Mouse (Mus musculus): ENCODE measurements at regions not wholly inside any gene's neighbourhood (a gene's known extent, or its start where the extent isn't known, plus 50 kb on each side); places are given as distances from the start of the nearest gene placed in this dataset.
A peak's percentile ranks its signal among the peaks of the same experiment; 100 is the strongest.

GRCm38 (mm10) chr9:84936291-84937055 lies 376.1 kb upstream of the Gm11114 start:
- no peak for DNase-seq

DNA sequence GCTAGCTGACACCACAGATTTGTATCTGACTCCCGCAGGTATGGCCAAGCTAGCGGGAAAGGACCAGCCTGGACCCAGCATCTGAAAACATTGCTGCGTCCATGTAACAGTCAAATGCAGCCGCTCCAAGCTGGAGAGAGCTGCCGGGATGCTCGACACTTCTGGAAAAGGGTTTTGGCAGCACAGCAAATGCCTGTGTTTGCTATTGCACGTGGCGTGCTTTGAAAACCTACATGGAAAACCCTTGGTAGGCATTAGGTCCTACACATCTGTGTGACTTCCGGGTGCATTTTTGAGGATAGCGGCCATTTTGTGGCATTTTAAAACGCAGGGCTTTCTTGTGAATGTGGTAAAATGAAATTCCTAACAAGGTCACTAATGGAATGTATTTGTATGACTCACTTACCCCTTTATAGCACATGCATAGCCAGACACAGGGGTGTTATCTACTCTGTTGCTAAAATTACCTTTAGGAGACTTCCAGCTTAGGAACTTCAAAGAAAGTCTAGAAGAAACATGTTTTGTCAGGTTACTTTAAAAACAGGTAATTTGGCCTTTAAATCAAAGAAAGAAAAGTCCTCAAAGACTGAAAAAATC lies 345.9 kb upstream of the Gm11114 start:
- no peak for DNase-seq

GRCm38 (mm10) chr9:84969975-84970608 lies 342.5 kb upstream of the Gm11114 start:
- DNase-seq = no peak

DNA sequence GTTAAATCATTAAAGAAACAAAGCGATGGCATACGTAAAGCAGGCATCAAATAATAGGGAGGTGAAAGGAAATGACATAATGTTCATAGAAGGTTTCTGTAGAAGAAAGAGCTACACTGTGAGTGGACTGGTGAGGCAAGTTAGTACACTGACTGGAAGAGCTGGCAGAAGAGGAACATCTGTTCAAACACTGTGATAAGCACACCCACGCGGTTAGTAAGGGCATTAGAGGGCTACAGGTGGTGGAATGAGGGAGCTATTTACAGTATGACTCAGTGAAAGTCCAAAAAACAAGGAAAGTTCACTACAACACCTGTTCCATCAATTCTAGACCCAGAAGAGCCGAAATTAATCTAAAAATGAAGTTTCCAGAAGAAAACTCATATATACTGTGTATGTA lies 335.1 kb upstream of the Gm11114 start:
- DNase-seq = no peak

GRCm38 (mm10) chr9:85003414-85003813 lies 309.2 kb upstream of the Gm11114 start:
- no peak for DNase-seq

- no peak for DNase-seq
Observed at GRCm38 (mm10) chr9:85011361-85011760, 301.2 kb upstream of the Gm11114 start.

DNA sequence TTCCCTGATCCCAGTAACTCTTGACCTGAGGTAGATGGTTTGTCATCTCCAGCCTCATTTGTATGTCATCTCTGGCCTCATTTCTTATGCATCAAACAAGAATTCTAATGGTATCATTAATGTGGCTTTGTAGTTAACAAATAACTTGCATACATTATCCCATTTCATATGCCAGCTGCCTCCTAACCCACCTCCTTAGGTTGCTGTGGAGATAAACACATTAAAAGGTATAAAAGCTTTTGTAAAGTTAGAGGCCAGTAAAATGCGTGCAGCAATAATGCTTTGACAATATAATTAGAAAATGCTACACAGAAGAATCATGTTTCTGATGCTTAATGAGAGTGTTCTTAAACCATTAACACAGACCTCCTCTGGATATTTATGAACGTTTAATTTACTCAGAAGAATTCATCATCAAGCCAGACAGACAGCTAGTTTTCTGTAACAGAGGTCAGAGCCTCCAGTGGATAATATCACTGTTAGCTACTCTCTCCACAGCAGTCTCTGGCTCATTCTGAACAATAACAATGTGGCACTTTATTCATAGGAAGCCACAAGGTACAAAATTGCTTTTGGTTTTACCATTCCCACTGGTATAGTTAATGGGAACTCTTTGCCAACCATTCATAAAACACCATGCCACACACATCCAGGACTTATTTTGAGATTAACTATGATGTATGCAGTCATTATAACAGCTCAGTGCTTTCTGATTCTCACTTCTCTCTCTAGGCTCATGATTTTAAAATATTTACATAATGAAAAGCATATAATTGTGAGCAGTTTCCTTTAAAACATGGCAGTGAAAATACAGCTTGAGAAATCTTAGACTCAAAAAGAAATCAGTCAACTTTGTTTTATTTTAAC lies 264.2 kb upstream of the Gm11114 start:
- no peak for DNase-seq

GRCm38 (mm10) chr9:85052526-85052925 lies 260.0 kb upstream of the Gm11114 start:
- no peak for DNase-seq

DNA sequence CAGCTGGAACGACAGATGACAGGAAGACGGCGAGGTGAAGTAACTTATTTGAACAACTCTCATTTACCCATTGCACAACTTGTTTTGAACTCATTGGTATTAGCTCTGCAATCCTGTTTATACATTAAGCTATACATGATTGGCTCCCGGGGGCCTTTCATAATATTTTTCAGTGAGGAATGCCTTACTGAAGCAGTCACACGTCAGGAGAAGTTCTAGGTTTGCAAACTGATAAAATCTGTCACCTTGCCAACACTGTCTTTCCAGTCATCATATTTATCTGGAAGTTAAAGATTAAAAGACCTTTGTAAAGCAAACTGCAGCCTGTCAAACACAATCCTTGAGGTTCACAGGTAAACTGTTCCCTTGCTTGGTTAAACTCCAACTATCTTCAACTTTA lies 232.6 kb upstream of the Gm11114 start:
- DNase-seq = no peak

DNA sequence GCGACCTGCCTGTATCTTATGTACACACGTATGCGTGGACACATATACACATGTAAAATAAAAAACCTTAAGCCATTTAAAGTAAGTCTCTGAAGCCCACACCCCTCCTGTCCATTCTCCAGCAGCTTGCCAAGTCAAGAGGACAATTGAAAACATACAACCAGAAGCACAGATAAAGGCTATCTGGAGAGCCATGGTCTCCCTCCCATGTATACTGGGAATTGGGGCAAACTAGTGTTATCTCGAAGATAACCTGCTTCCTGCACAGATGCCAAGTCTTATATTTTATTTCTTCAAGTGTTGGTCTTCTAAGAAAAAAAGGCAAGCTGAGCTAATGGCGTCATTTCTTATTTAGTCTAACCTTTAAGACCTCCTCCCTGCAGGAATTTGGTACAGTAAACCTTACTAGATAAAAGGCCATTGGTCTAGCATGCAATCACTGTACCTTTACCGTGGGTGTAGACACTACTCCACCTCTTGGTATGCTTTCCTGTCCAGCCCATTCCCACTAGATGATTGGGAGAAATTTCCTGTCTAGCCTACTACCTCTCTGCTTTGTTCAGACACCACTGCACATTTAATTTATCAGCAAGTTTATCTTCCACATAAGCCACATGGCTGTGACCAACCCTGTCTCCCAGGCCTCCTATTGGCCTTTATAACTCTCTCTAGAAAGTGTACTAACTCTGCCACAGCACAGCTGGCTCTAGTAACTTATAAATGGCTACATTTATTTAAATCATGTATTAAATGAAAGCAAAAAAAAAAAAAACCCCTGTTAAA lies 223.8 kb upstream of the Gm11114 start:
- no peak for DNase-seq

- no peak for DNase-seq
Observed at GRCm38 (mm10) chr9:85090297-85090696, 222.3 kb upstream of the Gm11114 start.

- no peak for DNase-seq
Observed at GRCm38 (mm10) chr9:85095234-85095633, 217.3 kb upstream of the Gm11114 start.

DNA sequence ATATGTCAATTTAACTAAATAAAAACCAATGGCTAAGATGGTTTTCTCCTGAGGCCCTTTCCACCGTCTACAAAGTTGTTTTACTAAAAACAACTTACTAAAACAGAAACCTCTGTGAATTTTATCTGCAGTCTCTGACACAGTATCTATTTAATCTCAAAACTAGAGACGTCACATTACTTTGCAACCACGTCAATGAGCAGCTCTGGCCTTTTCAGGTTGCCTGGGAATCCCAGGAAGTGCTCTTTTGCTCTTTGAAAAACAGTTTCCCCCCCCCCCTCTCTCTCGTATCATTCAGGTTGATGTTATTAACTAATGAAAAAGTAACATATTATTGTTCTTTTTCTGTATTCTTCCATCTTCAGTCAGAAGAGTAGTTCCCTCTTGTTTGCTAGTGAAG lies 216.1 kb upstream of the Gm11114 start:
- DNase-seq = no peak

DNA sequence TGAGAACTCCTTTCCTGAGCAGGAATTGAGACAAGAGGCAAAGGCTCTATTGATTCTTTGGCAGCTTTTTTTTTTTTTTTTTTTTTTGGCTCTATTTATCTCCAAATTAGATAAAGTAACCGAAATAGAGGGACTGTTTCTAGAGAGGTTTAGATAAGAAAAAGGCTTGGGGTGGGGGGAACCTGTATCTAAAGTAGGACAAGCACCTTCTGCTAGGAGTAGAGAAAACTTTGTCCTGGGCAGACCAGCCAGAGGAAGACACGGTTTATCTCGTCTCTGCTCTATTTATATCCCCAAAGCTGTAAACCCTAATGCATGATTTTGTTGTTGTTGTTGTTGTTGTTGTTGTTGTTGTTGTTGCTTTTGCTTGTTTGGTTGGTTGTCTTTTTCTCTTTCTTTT lies 199.6 kb upstream of the Gm11114 start:
- no peak for DNase-seq

- DNase-seq = peak; percentile 7
Observed at GRCm38 (mm10) chr9:85114234-85114633, 198.3 kb upstream of the Gm11114 start.

- DNase-seq = no peak
Observed at GRCm38 (mm10) chr9:85120061-85120460, 192.5 kb upstream of the Gm11114 start.

GRCm38 (mm10) chr9:85121059-85121458 lies 191.5 kb upstream of the Gm11114 start:
- DNase-seq = peak; percentile 12

DNA sequence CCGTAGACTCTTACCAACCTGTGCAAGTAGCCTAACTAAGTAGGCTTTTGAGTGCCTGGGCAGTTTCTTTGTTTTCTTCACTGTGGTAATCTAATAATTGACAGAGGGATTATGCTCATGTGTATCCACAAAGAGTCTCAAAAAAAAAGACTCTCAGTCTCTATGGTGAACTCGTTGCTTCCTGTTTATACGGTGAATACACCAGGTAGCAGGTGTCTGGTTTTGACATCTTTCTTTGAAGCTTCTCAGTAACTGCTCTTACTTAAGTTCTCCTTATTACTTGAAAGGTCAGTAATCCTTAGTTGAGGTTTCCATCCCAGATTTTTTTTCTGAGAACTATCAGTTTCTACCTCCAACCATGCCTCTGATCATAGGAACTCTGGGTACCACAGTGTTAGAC lies 188.9 kb upstream of the Gm11114 start:
- DNase-seq = no peak

GRCm38 (mm10) chr9:85125775-85126174 lies 186.8 kb upstream of the Gm11114 start:
- peak; percentile 24 for DNase-seq

DNA sequence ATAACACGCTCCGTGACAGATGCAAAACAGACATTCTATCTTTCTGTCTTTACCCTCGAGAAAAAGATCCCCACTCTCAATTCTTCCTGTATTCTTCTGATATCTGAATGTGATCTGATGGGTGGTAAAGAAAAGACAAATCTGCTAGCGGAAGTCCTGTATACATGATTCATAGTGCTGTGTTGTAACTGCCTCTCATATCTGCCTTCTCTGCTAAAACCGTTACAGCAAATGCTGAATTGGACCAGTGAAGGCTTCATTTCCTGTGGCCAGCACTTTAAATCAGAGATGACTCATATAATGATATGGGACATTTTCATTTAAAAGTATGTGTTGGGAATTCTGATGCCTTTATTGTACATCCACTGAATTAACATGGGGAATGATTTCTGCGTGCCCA lies 186.0 kb upstream of the Gm11114 start:
- DNase-seq = no peak

DNA sequence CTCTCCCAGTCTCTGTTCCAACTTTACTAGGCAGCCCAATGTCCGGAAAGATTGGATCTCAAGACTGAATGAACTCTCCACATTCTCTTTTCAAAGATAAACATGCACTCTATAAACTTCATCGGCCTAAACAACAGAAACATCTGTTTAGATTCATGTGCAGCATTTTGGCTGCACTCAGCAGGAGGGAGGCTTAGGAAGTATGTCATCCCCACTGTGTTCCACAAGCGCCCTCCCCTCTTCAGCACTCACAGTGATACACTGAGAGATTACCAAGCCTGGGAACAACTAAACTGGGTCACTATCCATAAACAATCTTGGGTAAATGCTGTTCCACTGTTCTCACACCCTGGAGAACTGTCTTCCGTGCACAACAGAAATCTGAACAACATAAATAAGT lies 185.5 kb upstream of the Gm11114 start:
- DNase-seq = peak; percentile 39

- no peak for DNase-seq
Observed at GRCm38 (mm10) chr9:85134900-85135299, 177.7 kb upstream of the Gm11114 start.

All from kidney, postnatal 10 days (tissue).